Mouse (Mus musculus) forebrain, embryonic 13.5 days (tissue): ENCODE measurements around the gene Plcb1. TPM values are rescaled to one million over a fixed set of nuclear protein-coding genes. Genes with fewer than 3 reads are reported as not detected.
A peak's percentile ranks its signal among the peaks of the same experiment; 100 is the strongest.

Experiments
- ATAC-seq: fragments of 200-750 bp; cut with Nextera tagmentation; 2 replicates; pipeline ENCODE4 v1.8.0; 2017
- H3K27ac ChIP-seq: fragments of 300-500 bp; sonication (generic); 2 replicates; pipeline ENCODE4 v1.5.1; 2015; ENCODE audit warnings: inconsistent platforms, mild to moderate bottlenecking, moderate library complexity
- H3K27me3 ChIP-seq: fragments of 300-500 bp; sonication (generic); 2 replicates; pipeline ENCODE4 v1.6.1; 2015; ENCODE audit warnings: mild to moderate bottlenecking, inconsistent platforms
- H3K36me3 ChIP-seq: fragments of 300-500 bp; sonication (generic); 2 replicates; pipeline ENCODE4 v1.6.1; 2015; ENCODE audit warnings: mild to moderate bottlenecking, inconsistent platforms; ENCODE audit not compliant: poor library complexity, severe bottlenecking
- H3K4me1 ChIP-seq: fragments of 300-500 bp; sonication (generic); 2 replicates; pipeline ENCODE4 v1.6.1; 2015; ENCODE audit warnings: inconsistent platforms
- H3K4me2 ChIP-seq: fragments of 300-500 bp; sonication (generic); 2 replicates; pipeline ENCODE4 v1.6.1; 2015; ENCODE audit warnings: inconsistent platforms, mild to moderate bottlenecking, moderate library complexity
- H3K4me3 ChIP-seq: fragments of 300-500 bp; sonication (generic); 2 replicates; pipeline ENCODE4 v1.5.1; 2015; ENCODE audit warnings: mild to moderate bottlenecking, inconsistent platforms
- H3K9ac ChIP-seq: fragments of 300-500 bp; sonication (generic); 2 replicates; pipeline ENCODE4 v1.6.1; 2015; ENCODE audit warnings: mild to moderate bottlenecking, inconsistent platforms
- H3K9me3 ChIP-seq: fragments of 300-500 bp; sonication (generic); replicated peaks from 2 replicates; pipeline ENCODE4 v1.6.1; 2016; ENCODE audit warnings: inconsistent platforms
- WGBS: fragments of 180-500 bp; shearing (Covaris S2); methylation state at CpG from one replicate; pipeline ENCODE4 v1.1.7; 2015; 5-methylcytosine and 5-hydroxymethylcytosine counted together
- polyA plus RNA-seq: library from polyadenylated mRNA; unstranded; fragments of >200 nt; fragmentation: Nextera tagmentation; extraction: Ambion mirVana; gene quantifications from 2 replicates; pipeline ENCODE4 v1.2.1, GENCODE M21; 2015

Gene Plcb1
- polyA plus RNA-seq, 1 experiment from 2014 or later: 27.3 TPM

DNA sequence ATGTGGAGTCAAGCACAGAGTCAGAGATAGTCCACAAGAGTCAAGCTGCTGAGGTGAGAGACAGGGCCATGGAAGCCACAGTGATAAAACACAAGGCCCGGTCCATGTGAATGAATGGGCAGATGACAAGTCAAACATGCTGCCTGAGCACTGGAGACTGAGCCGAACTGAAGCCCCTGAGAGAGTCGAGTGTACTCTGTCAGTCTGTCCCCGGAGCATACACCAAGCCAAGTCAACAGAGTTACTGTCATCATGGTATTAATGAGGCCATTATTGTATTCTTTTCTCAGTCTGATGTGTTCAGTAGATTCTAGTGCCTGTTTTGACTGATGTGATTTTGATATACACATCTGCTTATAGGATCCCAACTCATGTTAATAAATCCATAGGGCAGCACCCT lies 521.9 kb downstream of the Plcb1 start:
- peaks cover 18% of the 10 kb centered on the region; the same call in 1 of the 2 replicates for H3K4me1 ChIP-seq
- H3K36me3 ChIP-seq: no peaks in the 10 kb centered on the region
- H3K4me2 ChIP-seq: no peak overlapping the region
- peak; percentile 45; the same call in 1 of the 2 replicates for ATAC-seq
- H3K27me3 ChIP-seq: no peaks in the 10 kb centered on the region
- WGBS: 79% methylated on average over 4 of the region's 4 CpGs
- 0 out of 2 replicates have a peak overlapping the region, but pooled peaks have one; percentile 36 for H3K27ac ChIP-seq
- no peak overlapping the region for H3K4me3 ChIP-seq
- H3K9ac ChIP-seq: no peak overlapping the region
- H3K9me3 ChIP-seq: no peaks in the 10 kb centered on the region

GRCm38 (mm10) chr2:135315980-135316379 lies 530.1 kb downstream of the Plcb1 start:
- no peak overlapping the region for H3K4me2 ChIP-seq
- H3K36me3 ChIP-seq: no peaks in the 10 kb centered on the region
- WGBS: 95% methylated on average over 3 of the region's 3 CpGs
- no peak overlapping the region for H3K4me3 ChIP-seq
- H3K4me1 ChIP-seq: no peaks in the 10 kb centered on the region
- ATAC-seq: no peak
- no peaks in the 10 kb centered on the region for H3K9me3 ChIP-seq
- no peak overlapping the region for H3K9ac ChIP-seq
- H3K27ac ChIP-seq: no peak overlapping the region
- no peaks in the 10 kb centered on the region for H3K27me3 ChIP-seq

DNA sequence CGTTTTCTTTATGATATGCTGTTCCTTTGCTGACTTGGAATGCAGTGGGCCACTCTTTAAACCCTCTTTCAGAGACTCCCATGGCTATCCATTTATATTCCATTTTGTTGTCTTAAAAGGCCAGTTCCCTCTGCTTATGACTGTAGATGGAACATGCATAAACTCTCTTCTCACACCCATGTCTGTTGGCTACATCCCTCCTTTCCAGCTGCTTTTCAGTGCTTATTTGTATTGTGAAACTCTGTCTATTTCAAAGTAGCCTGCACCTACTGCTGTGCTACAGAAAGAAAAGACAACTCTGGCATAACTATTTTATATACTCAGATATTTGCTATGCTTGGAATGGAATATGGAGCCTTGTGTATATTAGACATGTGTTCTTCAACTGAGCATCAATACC lies 532.3 kb downstream of the Plcb1 start:
- 96% methylated on average over 1 of the region's 1 CpGs for WGBS
- Histone ChIP-seq H3K36me3 (no peaks in the 10 kb centered on the region), H3K9me3 (no peaks in the 10 kb centered on the region), H3K27ac (no peak overlapping the region), H3K4me2 (no peak overlapping the region), H3K9ac (no peak overlapping the region), H3K4me1 (no peaks in the 10 kb centered on the region), H3K4me3 (no peak overlapping the region), H3K27me3 (no peaks in the 10 kb centered on the region)
- no peak for ATAC-seq

DNA sequence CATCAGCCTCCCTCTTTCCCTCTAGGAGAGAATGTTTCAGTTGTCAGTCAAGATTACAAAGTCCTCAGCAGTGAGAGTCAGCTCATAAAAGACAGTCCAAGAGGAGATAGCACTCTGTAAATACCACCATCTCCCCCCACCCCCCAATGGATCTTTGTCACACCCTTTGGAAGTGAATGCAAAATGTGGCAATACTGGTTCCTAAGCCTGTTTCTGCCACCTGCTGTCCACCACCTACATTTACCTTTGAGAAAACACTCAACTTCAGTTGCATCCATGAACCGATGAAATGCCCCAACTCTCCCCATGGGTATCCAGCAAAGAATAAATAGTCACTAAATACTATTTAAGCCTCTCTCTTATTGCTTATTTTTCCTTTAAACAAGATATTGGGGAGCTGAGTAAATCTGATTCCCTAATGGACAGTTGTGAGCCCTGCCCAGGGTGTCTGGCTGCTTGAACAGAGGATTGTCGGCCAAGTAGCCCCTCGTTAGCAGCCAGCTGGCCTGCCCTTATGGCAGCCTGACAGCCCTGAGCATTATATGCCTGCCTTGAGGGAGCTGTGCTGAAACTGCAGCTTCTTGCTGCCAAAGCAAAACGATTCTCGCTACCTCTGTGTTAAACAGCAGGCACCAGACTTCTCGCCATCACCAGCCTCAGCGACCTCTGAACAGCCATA lies 537.5 kb downstream of the Plcb1 start:
- Histone ChIP-seq H3K9ac (peak overlapping the region; percentile 40), H3K27ac (peak overlapping the region; percentile 60), H3K4me2 (peak overlapping the region; percentile 53), H3K27me3 (no peaks in the 10 kb centered on the region), H3K9me3 (no peaks in the 10 kb centered on the region), H3K36me3 (no peaks in the 10 kb centered on the region), H3K4me3 (peak overlapping the region; percentile 28), H3K4me1 (peaks cover 13% of the 10 kb centered on the region)
- ATAC-seq: peak; percentile 79
- WGBS: 39% methylated on average over 7 of the region's 7 CpGs

DNA sequence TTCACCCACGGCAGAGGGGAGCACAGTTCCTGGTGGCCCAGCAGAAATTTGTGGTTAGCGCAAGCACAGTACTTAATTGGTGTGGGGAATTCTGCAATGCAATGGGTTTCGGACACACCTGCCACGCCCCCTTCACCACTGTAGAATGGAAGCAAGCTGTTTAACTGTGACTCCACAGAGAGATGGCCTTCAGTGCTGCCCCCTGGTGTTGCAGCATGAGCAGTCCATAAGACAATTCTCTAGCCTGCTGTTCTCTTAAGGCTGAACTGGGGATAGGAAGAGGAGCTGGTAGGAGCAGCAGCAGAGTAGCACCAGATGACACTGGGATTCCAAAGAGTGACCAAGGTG lies 538.1 kb downstream of the Plcb1 start:
- peak overlapping the region; percentile 40 for H3K9ac ChIP-seq
- H3K4me2 ChIP-seq: peak overlapping the region; percentile 53
- H3K4me1 ChIP-seq: peaks cover 13% of the 10 kb centered on the region
- WGBS: 14% methylated on average over 4 of the region's 4 CpGs
- ATAC-seq: peak; percentile 91
- no peaks in the 10 kb centered on the region for H3K27me3 ChIP-seq
- H3K36me3 ChIP-seq: no peaks in the 10 kb centered on the region
- H3K27ac ChIP-seq: peak overlapping the region; percentile 60
- no peaks in the 10 kb centered on the region for H3K9me3 ChIP-seq
- peak overlapping the region; percentile 28 for H3K4me3 ChIP-seq

DNA sequence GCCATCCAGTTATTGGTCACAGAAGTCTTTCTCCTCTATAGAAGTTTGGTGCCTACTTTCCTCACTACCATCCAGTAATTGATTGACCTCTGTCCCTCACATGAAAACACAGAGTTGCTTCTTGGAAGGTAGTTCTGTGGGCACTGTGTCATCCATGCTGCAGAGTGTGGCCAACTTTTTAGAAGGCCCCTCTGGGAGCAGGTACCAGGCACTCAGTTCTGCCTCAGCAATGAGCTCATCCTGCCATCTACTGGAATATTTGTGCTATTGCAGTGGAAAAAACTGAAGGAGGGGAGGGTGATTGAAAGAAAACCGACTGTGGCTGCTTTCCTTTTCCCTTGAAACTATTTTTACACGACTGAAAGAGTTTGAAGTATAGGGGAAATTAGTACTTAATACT lies 542.9 kb downstream of the Plcb1 start:
- H3K9me3 ChIP-seq: no peaks in the 10 kb centered on the region
- H3K27ac ChIP-seq: no peak overlapping the region
- peak; percentile 72 for ATAC-seq
- H3K36me3 ChIP-seq: no peaks in the 10 kb centered on the region
- no peak overlapping the region for H3K4me2 ChIP-seq
- H3K27me3 ChIP-seq: peaks cover 6% of the 10 kb centered on the region
- H3K4me1 ChIP-seq: peaks cover 11% of the 10 kb centered on the region
- 3% methylated on average over 2 of the region's 2 CpGs for WGBS
- H3K4me3 ChIP-seq: no peak overlapping the region
- no peak overlapping the region for H3K9ac ChIP-seq

DNA sequence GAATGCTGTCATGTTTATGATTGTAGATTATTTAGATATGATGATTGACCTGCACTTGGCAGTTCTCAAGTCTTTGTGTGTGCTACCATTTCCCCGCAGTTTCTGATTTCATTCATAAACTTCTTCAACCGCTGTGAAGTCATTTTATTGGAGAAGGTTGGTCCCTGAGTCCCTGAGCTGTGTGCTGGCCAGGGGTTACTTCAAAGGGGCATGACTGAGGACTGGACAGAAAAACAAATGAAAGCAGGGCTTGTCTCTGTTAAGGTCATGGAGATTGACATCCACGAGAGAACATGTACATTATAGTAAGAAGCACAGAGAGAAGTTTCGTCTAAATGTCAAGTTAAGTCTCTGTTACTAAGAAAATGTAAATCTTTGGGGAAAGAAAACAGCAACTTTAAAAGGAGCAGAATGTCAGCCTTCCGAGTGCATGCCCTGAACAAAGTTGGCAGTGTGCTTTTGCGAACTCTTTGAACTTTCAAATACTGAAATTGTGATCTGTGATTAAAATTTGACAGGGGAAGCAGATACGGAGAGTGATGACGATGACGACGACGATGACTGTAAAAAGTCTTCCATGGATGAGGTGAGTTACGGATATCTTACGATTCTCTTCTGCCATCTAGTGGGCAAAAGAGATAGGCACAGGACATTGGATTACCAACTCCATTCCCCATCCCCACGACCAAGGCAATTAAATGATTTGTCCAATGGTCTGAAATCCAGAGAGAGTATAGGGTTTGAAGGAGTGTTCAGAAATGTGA lies 544.1 kb downstream of the Plcb1 start:
- H3K4me2 ChIP-seq: peak overlapping the region; percentile 51
- no peak overlapping the region for H3K9ac ChIP-seq
- H3K36me3 ChIP-seq: no peaks in the 10 kb centered on the region
- H3K27me3 ChIP-seq: peaks cover 6% of the 10 kb centered on the region
- peak; percentile 85 for ATAC-seq
- no peaks in the 10 kb centered on the region; the same call in 1 of the 2 replicates for H3K4me1 ChIP-seq
- no peaks in the 10 kb centered on the region for H3K9me3 ChIP-seq
- H3K4me3 ChIP-seq: peak overlapping the region; percentile 20; the same call in 1 of the 2 replicates
- H3K27ac ChIP-seq: no peak overlapping the region
- 12% methylated on average over 14 of the region's 14 CpGs for WGBS

- Histone ChIP-seq H3K36me3 (no peaks in the 10 kb centered on the region), H3K4me2 (no peak overlapping the region), H3K27ac (no peak overlapping the region), H3K27me3 (peaks cover 6% of the 10 kb centered on the region), H3K4me1 (no peaks in the 10 kb centered on the region; the same call in 1 of the 2 replicates), H3K9me3 (no peaks in the 10 kb centered on the region), H3K9ac (no peak overlapping the region), H3K4me3 (no peak overlapping the region)
- ATAC-seq: no peak
- 94% methylated on average over 1 of the region's 1 CpGs for WGBS
These were observed 546.0 kb downstream of the Plcb1 start for GRCm38 (mm10) chr2:135331868-135332267.

DNA sequence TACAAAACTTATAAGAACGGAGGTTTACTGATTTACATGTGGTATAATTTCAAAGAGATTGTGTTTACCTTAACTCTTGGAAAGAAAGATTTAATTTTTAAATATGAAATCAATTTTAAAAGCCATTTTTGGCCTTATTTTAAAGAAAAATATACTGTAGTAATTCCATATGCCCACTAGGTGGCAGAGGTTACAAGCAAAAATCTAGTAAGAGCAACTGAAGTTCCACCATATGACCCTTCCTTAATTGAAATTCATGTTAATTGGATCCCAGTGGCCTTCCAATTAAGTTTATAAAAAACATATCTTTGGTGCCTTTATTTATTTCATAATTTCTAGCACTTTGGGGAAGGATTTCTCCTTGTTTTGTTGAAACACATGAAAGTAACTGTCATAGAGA lies 570.4 kb downstream of the Plcb1 start:
- WGBS: 27% methylated on average over 1 of the region's 1 CpGs
- ATAC-seq: no peak
- Histone ChIP-seq H3K4me3 (no peak overlapping the region), H3K9ac (no peak overlapping the region), H3K4me1 (no peaks in the 10 kb centered on the region), H3K9me3 (no peaks in the 10 kb centered on the region), H3K36me3 (no peaks in the 10 kb centered on the region), H3K27me3 (no peaks in the 10 kb centered on the region), H3K4me2 (no peak overlapping the region), H3K27ac (no peak overlapping the region)

GRCm38 (mm10) chr2:135361798-135362197 lies 575.9 kb downstream of the Plcb1 start:
- Histone ChIP-seq H3K4me2 (no peak overlapping the region), H3K9ac (no peak overlapping the region), H3K27ac (no peak overlapping the region), H3K27me3 (no peaks in the 10 kb centered on the region), H3K4me3 (no peak overlapping the region), H3K4me1 (no peaks in the 10 kb centered on the region), H3K9me3 (no peaks in the 10 kb centered on the region), H3K36me3 (no peaks in the 10 kb centered on the region)
- ATAC-seq: peak; percentile 50; the same call in 1 of the 2 replicates
- 21% methylated on average over 1 of the region's 1 CpGs for WGBS

DNA sequence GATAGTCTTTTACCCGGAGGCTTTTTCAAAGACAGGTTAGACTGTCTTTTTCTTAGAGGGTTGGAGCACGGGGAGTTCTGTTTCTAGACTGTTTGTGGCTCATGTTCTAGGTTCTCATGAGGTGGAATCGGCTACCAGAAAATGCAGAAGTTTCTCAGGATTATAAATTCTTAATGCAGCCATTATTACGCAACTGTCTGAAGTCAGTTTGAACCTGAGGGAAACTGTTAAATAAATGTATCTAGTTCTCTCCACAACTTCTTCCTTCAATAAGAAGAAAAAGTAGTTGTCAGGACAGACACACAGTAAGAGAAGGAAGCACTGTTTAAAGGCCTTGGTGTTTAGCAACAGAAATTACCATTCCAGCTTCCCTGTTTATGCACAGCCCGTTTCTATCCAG lies 577.1 kb downstream of the Plcb1 start:
- no peaks in the 10 kb centered on the region for H3K27me3 ChIP-seq
- H3K36me3 ChIP-seq: no peaks in the 10 kb centered on the region
- no peak for ATAC-seq
- 90% methylated on average over 5 of the region's 5 CpGs for WGBS
- H3K4me3 ChIP-seq: no peak overlapping the region
- H3K4me2 ChIP-seq: no peak overlapping the region
- no peak overlapping the region for H3K9ac ChIP-seq
- H3K4me1 ChIP-seq: no peaks in the 10 kb centered on the region
- no peaks in the 10 kb centered on the region for H3K9me3 ChIP-seq
- no peak overlapping the region for H3K27ac ChIP-seq

DNA sequence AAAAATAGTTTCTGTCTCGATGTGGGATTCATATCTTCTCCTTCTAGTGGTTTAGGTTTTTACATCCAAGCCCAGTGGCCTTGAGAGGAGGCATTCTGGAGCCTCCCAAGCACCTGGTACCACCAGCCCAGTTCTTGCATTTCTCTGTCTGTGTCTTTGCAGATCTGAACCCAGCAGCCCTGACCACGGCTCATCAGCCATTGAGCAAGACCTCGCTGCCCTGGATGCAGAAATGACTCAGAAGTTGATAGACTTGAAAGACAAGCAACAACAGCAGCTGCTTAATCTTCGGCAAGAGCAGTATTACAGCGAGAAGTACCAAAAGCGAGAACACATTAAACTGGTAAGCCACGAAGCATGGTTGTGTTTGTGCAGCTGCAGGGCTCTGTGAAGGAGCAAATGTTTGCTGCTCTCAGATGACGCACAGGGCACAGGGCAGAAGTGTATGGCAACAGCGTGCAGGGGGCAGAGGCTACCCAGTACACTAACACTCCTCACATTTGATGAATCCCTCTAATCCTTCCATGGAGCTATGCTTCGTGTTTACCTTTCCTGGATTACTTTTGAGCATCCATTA lies 584.5 kb downstream of the Plcb1 start:
- H3K4me3 ChIP-seq: no peak overlapping the region
- no peaks in the 10 kb centered on the region for H3K9me3 ChIP-seq
- no peaks in the 10 kb centered on the region for H3K36me3 ChIP-seq
- no peak for ATAC-seq
- H3K9ac ChIP-seq: no peak overlapping the region
- H3K27me3 ChIP-seq: no peaks in the 10 kb centered on the region
- H3K27ac ChIP-seq: no peak overlapping the region
- no peak overlapping the region for H3K4me2 ChIP-seq
- WGBS: 78% methylated on average over 10 of the region's 10 CpGs
- no peaks in the 10 kb centered on the region for H3K4me1 ChIP-seq
